Mouse (Mus musculus): ENCODE data around the gene Zscan2. TPM values are rescaled to one million over a fixed set of nuclear protein-coding genes. Genes with fewer than 3 reads are reported as not detected.

The Zscan2 gene
- total RNA-seq, 2 experiments from 2014 or later: 13.4 to 15.2 TPM

- intact Hi-C loops (cut with DNase I): no loop called here
- no peak for DNase-seq (ENCODE audit: low spot score in 2 of 2)
These were observed 8.0 kb downstream of the Zscan2 start for GRCm38 (mm10) chr7:80868686-80869085.

GRCm38 (mm10) chr7:80873038-80873437, 12.3 kb downstream of the Zscan2 start:
- no peak for DNase-seq (ENCODE audit: low spot score in 2 of 2)
- intact Hi-C loops (cut with DNase I): no loop called here

- DNase-seq (ENCODE audit: low spot score in 2 of 2): no peak
- intact Hi-C loops (cut with DNase I): no loop called here
These were observed 12.9 kb downstream of the Zscan2 start for GRCm38 (mm10) chr7:80873631-80874030.

DNA sequence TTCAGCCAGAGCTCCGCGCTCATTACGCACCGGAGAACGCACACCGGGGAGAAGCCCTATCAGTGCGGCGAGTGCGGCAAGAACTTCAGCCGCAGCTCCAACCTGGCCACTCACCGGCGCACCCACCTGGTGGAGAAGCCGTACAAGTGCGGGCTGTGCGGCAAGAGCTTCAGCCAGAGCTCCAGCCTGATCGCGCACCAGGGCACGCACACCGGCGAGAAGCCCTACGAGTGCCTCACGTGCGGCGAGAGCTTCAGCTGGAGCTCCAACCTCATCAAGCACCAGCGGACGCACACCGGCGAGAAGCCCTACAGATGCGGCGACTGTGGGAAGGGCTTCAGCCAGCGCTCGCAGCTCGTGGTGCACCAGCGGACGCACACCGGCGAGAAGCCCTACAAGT, 15.0 kb downstream of the Zscan2 start:
- DNase-seq (ENCODE audit: low spot score in 2 of 2): no peak
- intact Hi-C loops (cut with DNase I): no loop called here

DNA sequence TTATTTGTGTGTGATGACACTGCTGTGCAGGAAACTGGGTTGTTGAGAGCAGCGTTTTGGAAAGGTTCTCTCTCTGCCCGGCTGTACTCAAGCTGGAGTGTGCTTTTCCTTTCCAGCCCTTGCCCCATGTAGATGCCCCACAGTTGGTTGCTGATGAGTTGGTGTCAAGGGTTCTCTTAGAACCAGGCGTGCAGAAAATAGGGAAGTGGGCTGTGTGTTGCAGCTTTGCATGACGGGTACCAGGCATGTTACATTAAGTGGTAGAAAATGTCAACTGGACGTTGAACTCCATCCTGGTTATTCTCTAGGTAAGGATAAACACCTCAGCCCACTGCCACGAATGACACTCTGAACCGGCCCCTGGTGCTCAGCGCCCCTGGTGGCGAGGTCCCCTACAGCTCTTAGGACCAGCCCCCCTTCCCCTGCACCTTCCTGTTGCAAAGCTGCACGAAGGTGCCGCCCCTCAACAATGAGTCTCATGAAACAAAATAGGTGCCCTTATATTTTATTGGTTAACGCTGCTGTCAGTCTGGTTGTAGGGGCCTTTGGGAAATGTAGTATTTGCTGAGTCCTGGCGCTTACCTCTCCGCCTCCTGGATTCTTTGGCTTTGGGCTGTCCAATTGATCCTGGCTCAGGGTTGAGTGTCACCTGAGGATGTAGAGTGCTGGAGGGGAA, 22.2 kb downstream of the Zscan2 start:
- intact Hi-C loops (cut with DNase I): no loop called here
- peak; percentile 36 to 47 for DNase-seq (ENCODE audit: low spot score in 2 of 2)

DNA sequence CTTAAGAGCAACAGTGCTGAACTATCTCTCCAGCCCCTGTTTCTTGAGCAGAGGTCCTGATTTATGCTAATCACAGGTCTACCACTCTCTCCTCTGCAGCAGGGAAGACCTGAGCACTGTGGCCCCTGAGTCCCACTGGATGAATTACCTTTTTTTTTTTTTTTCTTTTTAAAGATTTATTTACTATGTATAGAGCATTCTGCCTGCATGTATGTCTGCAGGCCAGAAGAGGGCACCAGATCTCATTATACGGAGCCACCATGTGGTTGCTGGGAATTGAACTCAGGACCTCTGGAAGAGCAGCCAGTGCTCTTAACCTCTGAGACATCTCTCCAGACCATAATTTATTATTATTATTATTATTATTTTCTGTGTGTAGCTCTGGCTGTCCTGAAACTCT, 24.9 kb downstream of the Zscan2 start:
- DNase-seq (ENCODE audit: low spot score in 2 of 2): no peak
- intact Hi-C loops (cut with DNase I): no loop called here

GRCm38 (mm10) chr7:80888595-80888994, 27.9 kb downstream of the Zscan2 start:
- intact Hi-C loops (cut with DNase I): no loop called here
- no peak for DNase-seq (ENCODE audit: low spot score in 2 of 2)

GRCm38 (mm10) chr7:80889021-80889511, 28.3 kb downstream of the Zscan2 start:
- DNase-seq (ENCODE audit: low spot score in 2 of 2): peak; percentile 28 to 43
- intact Hi-C loops (cut with DNase I): no loop called here

DNA sequence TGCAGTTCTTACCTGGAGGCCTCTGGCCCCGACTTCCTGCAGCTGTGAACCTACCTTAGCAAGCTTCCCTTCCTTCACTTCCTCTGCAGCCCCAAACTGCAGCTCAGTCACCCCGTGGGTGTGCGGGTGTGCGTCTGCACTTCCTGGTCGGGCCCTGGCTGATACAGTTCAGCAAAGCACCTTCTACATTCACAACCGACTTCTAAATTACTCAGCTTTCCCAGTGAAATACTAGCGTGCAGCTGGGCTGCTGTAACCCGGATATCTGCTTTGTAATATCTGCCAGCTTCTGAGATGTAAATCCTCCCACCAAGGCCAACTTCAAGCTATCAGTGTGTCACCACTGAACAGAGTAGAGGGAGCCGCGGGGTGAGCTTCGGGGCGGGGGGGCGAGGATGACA, 29.1 kb downstream of the Zscan2 start:
- intact Hi-C loops (cut with DNase I): no loop called here
- no peak for DNase-seq (ENCODE audit: low spot score in 2 of 2)

GRCm38 (mm10) chr7:80893086-80893752, 32.5 kb downstream of the Zscan2 start:
- DNase-seq (ENCODE audit: low spot score in 2 of 2): no peak
- intact Hi-C loops (cut with DNase I): no loop called here

DNA sequence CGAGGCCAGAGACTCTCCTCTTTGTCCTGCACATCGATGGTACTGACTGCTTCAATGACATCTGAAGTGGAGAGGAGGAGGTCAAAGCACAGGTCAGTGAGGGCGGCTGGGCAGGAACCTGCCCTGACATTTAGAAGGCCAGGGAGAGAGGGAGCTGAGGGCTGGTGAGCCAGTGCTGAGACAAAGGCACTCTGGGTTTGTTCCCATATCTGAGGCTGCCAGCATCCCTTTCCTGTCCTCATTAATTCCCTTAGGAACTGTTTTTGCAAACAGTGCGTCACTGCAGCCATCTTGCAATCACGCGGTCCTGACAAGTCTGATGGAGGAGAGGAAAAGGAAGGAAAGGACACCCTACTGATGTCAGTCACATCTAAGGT, 33.0 kb downstream of the Zscan2 start:
- intact Hi-C loops (cut with DNase I): no loop called here

GRCm38 (mm10) chr7:80894196-80894595, 33.5 kb downstream of the Zscan2 start:
- no peak for DNase-seq (ENCODE audit: low spot score in 2 of 2)
- intact Hi-C loops (cut with DNase I): no loop called here

More for the DNA sequence above, 33.0 kb downstream of the Zscan2 start:
- DNase-seq (ENCODE audit: low spot score in 2 of 2): no peak

DNA sequence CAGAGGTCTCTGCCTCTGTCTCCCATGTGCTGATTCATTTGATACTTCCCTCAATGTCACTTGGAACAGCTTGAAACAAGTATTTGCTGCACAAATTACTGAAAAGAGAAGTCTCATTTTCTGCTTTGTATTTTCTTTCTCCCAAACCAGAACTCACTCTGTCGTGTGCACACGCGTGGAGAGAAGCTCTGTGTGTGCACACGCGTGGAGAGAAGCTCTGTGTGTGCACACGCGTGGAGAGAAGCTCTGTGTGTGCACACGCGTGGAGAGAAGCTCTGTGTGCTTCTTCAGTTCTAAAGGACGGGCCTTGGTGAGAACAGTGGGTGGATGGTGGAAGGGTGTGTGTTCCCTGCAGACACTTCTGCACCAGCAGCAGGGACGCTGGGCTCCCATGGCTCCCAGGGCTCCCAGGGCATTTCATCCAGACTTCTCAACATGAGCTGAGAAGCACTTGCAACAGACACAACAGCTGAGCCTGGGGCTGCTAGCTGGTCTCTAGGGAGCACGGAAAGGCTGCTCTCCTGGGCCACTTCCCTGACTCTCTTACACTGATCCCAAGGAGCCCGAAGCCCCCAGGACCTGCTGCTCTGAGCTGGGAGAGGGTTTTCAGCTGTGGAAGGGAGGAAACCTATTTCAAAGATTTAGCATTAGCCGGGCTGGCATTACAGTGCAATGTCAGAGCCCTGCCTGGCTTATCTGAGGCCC, 34.2 kb downstream of the Zscan2 start:
- no peak for DNase-seq (ENCODE audit: low spot score in 2 of 2)
- intact Hi-C loops (cut with DNase I): no loop called here

DNA sequence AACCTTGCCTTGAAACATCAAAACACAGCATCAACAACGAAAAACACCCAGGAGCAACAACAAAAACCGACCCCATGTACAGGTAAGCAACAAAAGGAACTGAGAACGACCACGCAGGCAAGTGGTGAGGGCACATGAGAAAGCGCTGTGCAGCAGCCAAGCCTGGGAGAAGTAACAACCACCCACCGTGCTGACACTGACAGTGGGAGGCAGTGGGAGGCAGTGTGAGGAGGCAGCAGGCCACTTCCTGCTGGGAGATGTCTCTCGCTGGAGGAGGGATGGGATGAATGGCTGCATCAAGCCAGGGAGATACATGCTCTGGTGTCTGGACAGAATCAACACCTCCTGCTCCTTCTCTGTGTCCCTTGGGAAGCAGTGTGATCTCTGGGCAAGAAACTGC, 36.4 kb downstream of the Zscan2 start:
- DNase-seq (ENCODE audit: low spot score in 2 of 2): peak in 1 of 2 experiments; percentile 32
- intact Hi-C loops (cut with DNase I): no loop called here

DNA sequence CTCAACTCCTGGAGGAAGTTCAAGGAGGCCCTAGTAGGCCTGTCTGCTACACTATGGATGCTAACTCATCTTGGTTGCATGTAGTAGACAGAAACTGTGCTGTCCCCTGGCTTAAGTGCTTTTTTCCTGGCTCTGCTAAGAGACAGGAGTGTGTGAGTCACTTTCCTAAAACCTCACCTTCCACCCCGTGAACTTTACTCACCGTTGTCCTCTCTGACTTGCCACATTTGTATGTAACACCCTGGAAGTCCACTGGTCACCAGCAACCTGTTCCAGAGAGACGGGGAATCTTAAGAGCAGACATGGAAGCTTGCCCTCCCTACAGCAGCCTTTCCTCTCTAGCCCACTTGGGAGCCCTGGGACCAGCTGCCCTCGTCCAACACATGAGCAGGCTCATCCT, 37.0 kb downstream of the Zscan2 start:
- intact Hi-C loops (cut with DNase I): no loop called here
- no peak for DNase-seq (ENCODE audit: low spot score in 2 of 2)

- DNase-seq (ENCODE audit: low spot score in 2 of 2): peak; percentile 90 to 91
- intact Hi-C loops (cut with DNase I): no loop called here
These were observed 40.3 kb downstream of the Zscan2 start, which contains the start of gene Wdr73 for GRCm38 (mm10) chr7:80900944-80901501. Gene Wdr73, minus strand, starts transcription at chr7:80901269.

- no peak for DNase-seq (ENCODE audit: low spot score in 2 of 2)
- intact Hi-C loops (cut with DNase I): no loop called here
These were observed 41.0 kb downstream of the Zscan2 start for GRCm38 (mm10) chr7:80901541-80902274.

DNA sequence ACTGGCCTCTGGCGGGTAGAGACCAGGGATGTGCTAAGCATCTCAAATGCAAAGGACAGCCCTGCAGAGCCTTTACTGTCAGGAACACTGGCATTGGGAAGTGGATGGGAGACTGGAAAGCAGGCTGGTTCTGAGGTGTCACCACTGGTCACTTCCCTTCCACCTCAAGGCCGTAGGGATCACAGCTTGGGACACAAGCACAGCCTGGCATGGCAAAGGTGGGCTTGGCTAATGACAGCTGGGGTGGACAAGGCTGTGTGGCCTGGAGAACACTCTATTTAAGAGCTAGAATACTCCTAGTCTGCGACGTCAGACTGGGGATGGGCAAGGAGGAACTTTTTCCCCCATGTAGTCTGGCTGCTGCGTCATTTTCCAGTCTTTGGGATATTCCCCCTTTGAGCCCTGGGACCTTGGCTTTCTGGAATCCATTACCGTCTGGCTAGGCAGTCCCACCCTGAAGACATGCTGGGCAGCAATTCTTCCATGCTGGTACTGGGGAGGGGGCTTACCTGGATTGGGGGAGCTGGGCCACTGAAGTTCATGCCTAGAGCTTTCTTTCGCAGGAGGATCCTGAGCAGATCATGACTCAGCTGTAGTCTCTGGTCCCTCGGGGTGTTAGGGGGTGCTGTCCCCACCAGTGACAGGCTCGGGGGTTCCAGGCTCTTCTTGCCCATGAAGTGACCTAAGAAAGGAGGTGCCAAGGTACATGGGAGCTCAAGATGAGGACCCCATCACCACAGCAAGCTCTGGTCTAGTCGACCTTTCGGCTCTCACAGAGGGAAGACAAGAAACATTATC, 43.1 kb downstream of the Zscan2 start:
- no peak for DNase-seq (ENCODE audit: low spot score in 2 of 2)
- intact Hi-C loops (cut with DNase I): no loop called here

Data from left cerebral cortex, postnatal 36 days (tissue).